20 mouse cellular contexts compared by ENCODE assay signal in the genomic region with DNA sequence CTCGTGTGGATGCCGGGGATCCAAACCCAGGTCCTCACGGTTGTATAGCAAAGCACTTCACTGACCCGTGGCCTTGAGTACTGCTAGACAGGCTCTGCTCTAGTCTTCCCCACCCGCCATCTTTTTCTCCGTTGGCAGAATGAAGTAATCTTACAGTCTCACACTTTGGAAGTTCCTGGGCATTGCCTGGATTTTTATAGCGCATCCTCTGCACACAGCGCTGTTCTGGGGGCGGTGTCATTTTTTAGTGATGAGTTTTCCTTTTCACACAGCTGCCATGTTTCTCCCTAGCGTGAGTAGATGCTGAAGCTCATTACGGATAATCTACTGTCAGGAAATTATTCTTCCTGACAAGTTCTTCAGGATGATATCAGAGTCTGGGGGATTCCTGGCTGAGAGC. TPM values are rescaled to one million over a fixed set of nuclear protein-coding genes. Genes with fewer than 3 reads are reported as not detected.
DNase-seq lines count a peak whose midpoint lies in the region; ATAC-seq lines count a peak whose summit lies in the region.
"Had no signal": no experiment of that assay in that cellular context is flagged by ENCODE, and none has a peak within 500 bp of the region (broad histone marks: within the 10 kb centered on the region; RNA-seq: fewer than 3 reads in every experiment).

No protein-coding gene starts in this region.

- peak; percentile 70 for DNase-seq in right cerebral cortex, adult 18-20 months
- DNase-seq in right cerebral cortex, postnatal 4 days: no peak
- peak; percentile 15 to 60 for DNase-seq in left cerebral cortex, adult 9 months (ENCODE audit: low spot score in 2 of 2)
- peak; percentile 25 for DNase-seq in right cerebral cortex, postnatal 14 days
- DNase-seq in cerebellum, adult 11-12 months: no peak
- no peak for DNase-seq in lung, postnatal 14 days
- DNase-seq: B cell, adult 2 months; cerebellum, adult 2 months; cerebellum, postnatal 25 days; gastrocnemius, postnatal 25 days; heart, adult 18-20 months; heart, postnatal 10 days; kidney, adult 11 months; layer of hippocampus, adult 9-11 months; lung, postnatal 4 days; thymus, adult 2 months had no signal

- ATAC-seq in megakaryocyte-erythroid progenitor cell, adult 5-6 weeks (replicated peaks; ENCODE audit: low FRiP score, low TSS enrichment, poor library complexity, severe bottlenecking): no peak
- ATAC-seq: midbrain, embryonic 16.5 days; Patski had no signal

RNA-seq across cellular contexts. Expression of a gene that starts 24.8 kb away (rescaled TPM):
- 0.07 TPM in 1 of 2 replicates, not detected in the other for total RNA-seq in megakaryocyte-erythroid progenitor cell, adult 5-6 weeks (2014; fragmentation: Nextera tagmentation)
- 0.19 TPM in 2 replicates for total RNA-seq in megakaryocyte-erythroid progenitor cell, adult 5-6 weeks (2017)
- total RNA-seq: CH12.LX had no signal

Comparison
In these comparisons a context has a peak if more than half of its experiments do, and no peak if none do; other contexts are left out.
1. DNase-seq: peak in right cerebral cortex, adult 18-20 months (single experiment), left cerebral cortex, adult 9 months (2 of 2) and right cerebral cortex, postnatal 14 days (single experiment); none in right cerebral cortex, postnatal 4 days (single experiment), cerebellum, adult 11-12 months (single experiment) and lung, postnatal 14 days (single experiment).